Mouse (Mus musculus) hindbrain, embryonic 14.5 days (tissue): ENCODE measurements around the gene Dad1. TPM values are rescaled to one million over a fixed set of nuclear protein-coding genes. Genes with fewer than 3 reads are reported as not detected.

Source experiments
- ATAC-seq: fragments of 200-750 bp; cut with Nextera tagmentation; 2 replicates; pipeline ENCODE4 v1.8.0; 2017; ENCODE audit warnings: moderate number of reproducible peaks, mild to moderate bottlenecking, moderate TSS enrichment, moderate library complexity; ENCODE audit not compliant: low FRiP score
- DNase-seq: peaks from one replicate; pipeline ENCODE4 v3.0.0-alpha.2; 2015; ENCODE audit warnings: low spot score
- H3K27ac ChIP-seq: fragments of 300-500 bp; sonication (generic); 2 replicates; pipeline ENCODE4 v1.5.1; 2014; ENCODE audit warnings: mild to moderate bottlenecking, moderate library complexity
- H3K27me3 ChIP-seq: fragments of 300-500 bp; sonication (generic); 2 replicates; pipeline ENCODE4 v1.6.1; 2014; ENCODE audit warnings: mild to moderate bottlenecking, low read length, mixed read lengths; ENCODE audit not compliant: control insufficient read depth, insufficient read depth
- H3K36me3 ChIP-seq: fragments of 300-500 bp; sonication (generic); replicated peaks from 2 replicates; pipeline ENCODE4 v1.6.1; 2014; ENCODE audit not compliant: control insufficient read depth, insufficient read depth
- H3K4me1 ChIP-seq: fragments of 300-500 bp; sonication (generic); replicated peaks from 2 replicates; pipeline ENCODE4 v1.6.1; 2014; ENCODE audit warnings: antibody characterized with exemption, low read length, mixed read lengths; ENCODE audit not compliant: control insufficient read depth, insufficient read depth
- H3K4me2 ChIP-seq: fragments of 300-500 bp; sonication (generic); replicated peaks from 2 replicates; pipeline ENCODE4 v1.6.1; 2014; ENCODE audit warnings: mild to moderate bottlenecking, moderate library complexity
- H3K4me3 ChIP-seq: fragments of 300-500 bp; sonication (generic); replicated peaks from 2 replicates; pipeline ENCODE4 v1.5.1; 2014; ENCODE audit warnings: mild to moderate bottlenecking, low read length
- H3K9ac ChIP-seq: fragments of 300-500 bp; sonication (generic); 2 replicates; pipeline ENCODE4 v1.6.1; 2014
- H3K9me3 ChIP-seq: fragments of 300-500 bp; sonication (generic); 2 replicates; pipeline ENCODE4 v1.6.1; 2016; ENCODE audit warnings: low read length; ENCODE audit not compliant: control insufficient read depth
- WGBS: fragments of 180-500 bp; shearing (Covaris S2); extraction: QIAGEN DNeasy Blood & Tissue Kit; methylation state at CpG from one replicate; pipeline ENCODE4 v1.1.7; 2014; 5-methylcytosine and 5-hydroxymethylcytosine counted together
- polyA plus RNA-seq: library from polyadenylated mRNA; unstranded; fragments of >200 nt; fragmentation: Nextera tagmentation; extraction: Ambion mirVana; gene quantifications from 2 replicates; pipeline ENCODE4 v1.2.1, GENCODE M21; 2014

Gene Dad1
- polyA plus RNA-seq, 1 experiment from 2014 or later: 386 TPM

DNA sequence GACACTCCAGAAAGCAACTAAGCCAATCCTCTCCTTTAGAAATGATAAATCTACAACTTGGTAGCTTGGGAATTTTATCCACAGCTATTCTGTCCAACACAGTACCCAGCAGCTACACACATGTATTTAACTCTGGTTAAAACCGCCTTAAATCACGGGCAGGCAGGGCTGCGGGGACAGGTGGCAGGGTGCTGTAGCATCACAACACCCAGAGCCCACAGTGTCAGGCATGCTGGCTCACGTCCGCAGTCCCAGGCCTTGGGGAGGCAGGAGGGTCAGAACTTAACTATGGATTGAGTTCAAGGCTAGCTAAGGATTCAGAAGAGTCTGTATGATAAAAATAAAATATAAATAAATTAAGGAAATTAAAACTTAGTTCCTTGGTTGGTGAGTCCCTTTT lies 17.0 kb downstream of the Dad1 start:
- Histone ChIP-seq H3K27ac (no peak overlapping the region), H3K4me2 (no peak overlapping the region), H3K27me3 (no peaks in the 10 kb centered on the region), H3K9me3 (no peaks in the 10 kb centered on the region), H3K36me3 (peaks cover 28% of the 10 kb centered on the region), H3K4me1 (0 out of 2 replicates have a peak, but pooled peaks cover 3% of the 10 kb centered on the region), H3K4me3 (no peak overlapping the region), H3K9ac (no peak overlapping the region)
- 88% methylated on average over 5 of the region's 5 CpGs for WGBS
- ATAC-seq (no peak), DNase-seq (no peak)

DNA sequence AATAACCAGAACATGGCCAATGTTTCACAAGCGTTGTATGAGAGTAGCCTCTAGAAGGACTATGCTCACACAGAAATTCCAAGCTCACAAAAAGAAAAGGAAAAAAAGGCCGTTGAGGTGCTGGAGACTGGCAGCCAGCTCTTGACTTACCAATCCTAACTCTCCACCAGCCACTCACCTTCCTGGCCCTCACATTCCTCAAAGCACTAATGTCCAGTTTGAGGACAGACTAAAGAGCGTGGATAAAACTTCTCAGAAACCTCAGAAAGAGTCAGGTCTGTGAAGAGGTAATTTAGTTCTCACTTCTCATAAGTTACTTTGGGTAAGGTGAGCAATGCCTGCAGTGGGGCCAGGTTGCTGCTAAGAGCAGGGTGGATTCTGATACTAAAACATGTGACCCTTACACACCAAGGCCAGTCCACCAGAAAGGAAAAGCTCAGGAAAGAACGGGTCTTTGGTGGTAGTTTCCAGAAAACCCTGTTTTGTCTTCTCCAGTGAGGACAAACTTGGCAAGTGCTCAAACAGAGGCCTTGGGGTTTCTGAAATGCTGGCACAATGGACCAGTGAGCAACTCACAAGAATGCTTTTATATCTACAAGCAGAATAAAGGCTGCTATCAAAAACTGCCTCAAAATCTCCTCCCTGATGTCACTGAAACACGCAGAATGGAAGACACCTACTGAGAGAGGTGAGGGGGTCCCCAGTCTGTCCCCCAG lies 17.9 kb downstream of the Dad1 start:
- Histone ChIP-seq H3K27me3 (no peaks in the 10 kb centered on the region), H3K4me2 (no peak overlapping the region), H3K4me1 (0 out of 2 replicates have a peak, but pooled peaks cover 3% of the 10 kb centered on the region), H3K9ac (no peak overlapping the region), H3K9me3 (no peaks in the 10 kb centered on the region), H3K36me3 (peaks cover 19% of the 10 kb centered on the region), H3K27ac (no peak overlapping the region), H3K4me3 (no peak overlapping the region)
- ATAC-seq: no peak
- no peak for DNase-seq
- WGBS: 86% methylated on average over 5 of the region's 5 CpGs

DNA sequence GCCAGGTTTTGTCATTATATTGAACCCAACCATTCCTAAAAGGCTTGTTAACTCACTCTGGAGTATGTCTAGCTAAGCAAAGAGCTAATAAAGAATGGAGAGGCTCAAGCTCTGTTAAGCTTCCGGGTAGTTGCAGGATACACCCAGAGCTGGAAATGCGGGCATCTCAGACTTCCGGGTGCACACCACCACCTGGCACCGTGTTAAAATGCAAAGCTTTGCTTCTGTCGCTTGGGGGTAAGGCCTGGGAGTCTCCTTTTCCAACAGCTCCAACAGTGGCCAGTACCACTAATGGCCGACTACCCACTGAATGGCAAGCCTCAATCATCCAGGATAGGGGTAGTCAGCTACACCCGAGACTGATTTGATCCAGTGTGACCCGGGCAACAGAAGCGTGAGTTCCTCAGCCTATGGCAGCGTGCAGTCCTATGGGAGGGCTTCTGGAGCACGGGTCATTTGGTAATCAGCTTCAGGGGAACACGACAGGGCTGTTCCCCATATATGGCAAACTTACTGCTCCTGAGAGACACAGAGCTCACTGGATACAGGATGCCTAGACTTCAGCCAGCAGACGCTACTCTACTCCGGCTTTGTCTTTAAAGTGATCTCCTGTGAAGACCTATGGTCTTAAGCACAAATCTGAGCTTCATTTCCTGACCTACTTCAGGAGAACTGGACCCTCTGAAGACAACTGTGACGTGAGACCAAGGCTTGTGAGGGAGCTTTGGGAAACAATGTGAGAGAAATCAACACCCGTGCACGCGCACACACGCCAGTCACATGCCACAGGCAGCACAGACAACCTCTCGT lies 19.5 kb downstream of the Dad1 start:
- no peak overlapping the region for H3K9ac ChIP-seq
- H3K27me3 ChIP-seq: no peaks in the 10 kb centered on the region
- no peak overlapping the region for H3K4me3 ChIP-seq
- H3K36me3 ChIP-seq: peaks cover 13% of the 10 kb centered on the region
- no peaks in the 10 kb centered on the region for H3K9me3 ChIP-seq
- peaks cover 4% of the 10 kb centered on the region; the same call in 1 of the 2 replicates for H3K4me1 ChIP-seq
- no peak for DNase-seq
- no peak for ATAC-seq
- peak overlapping the region; percentile 15; the same call in 1 of the 2 replicates for H3K27ac ChIP-seq
- WGBS: 69% methylated on average over 20 of the region's 20 CpGs
- no peak overlapping the region for H3K4me2 ChIP-seq

- peak overlapping the region; percentile 74; the same call in 1 of the 2 replicates for H3K27ac ChIP-seq
- no peak overlapping the region for H3K4me2 ChIP-seq
- no peaks in the 10 kb centered on the region for H3K27me3 ChIP-seq
- H3K9ac ChIP-seq: no peak overlapping the region
- H3K36me3 ChIP-seq: peaks cover 13% of the 10 kb centered on the region
- no peaks in the 10 kb centered on the region for H3K9me3 ChIP-seq
- H3K4me3 ChIP-seq: no peak overlapping the region
- DNase-seq (no peak), ATAC-seq (no peak)
- WGBS: 74% methylated on average over 16 of the region's 16 CpGs
- H3K4me1 ChIP-seq: peaks cover 12% of the 10 kb centered on the region
Observed at GRCm38 (mm10) chr14:54233559-54234143, 20.3 kb downstream of the Dad1 start.

DNA sequence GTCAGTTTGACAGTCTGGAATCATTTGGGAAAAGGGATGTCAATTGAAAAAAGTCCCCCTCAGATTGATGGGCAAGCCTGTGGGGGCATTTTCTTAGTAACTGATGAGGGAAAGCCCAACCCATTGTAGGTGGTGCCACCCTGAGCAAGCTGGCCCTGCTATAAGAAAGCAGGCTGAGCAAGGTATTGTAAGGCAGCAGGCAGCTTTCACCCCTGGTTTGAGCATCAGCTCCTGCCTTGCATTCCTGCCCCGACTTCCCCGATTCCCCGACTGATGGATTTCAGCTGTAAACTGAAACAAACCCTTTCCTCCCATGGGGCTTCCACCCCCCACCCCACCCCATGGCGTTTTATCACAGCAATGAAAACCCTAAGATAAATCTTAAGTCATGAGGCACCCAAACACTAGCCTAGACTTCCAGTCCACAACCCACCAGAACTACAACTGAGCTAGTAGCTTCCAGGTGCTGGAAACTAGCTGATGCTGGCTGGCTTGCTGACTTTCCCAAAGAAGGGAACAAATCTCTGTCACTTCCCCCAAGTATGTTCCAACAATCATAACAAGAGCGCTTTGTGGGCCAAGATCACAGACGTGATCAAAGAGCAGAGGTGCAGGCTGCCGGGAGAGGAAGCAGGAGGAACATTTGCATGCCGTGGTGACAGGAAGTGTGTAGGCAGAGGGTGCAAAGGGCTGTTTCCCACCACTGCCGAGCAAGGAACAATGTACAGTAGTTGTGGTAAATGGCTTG lies 20.9 kb downstream of the Dad1 start:
- Histone ChIP-seq H3K9ac (no peak overlapping the region), H3K36me3 (peaks cover 13% of the 10 kb centered on the region), H3K9me3 (no peaks in the 10 kb centered on the region), H3K27ac (peak overlapping the region; percentile 74), H3K27me3 (no peaks in the 10 kb centered on the region), H3K4me1 (peaks cover 18% of the 10 kb centered on the region), H3K4me2 (no peak overlapping the region), H3K4me3 (no peak overlapping the region)
- DNase-seq: no peak
- no peak for ATAC-seq
- WGBS: 42% methylated on average over 9 of the region's 9 CpGs

GRCm38 (mm10) chr14:54232143-54232542 lies 21.8 kb downstream of the Dad1 start:
- Histone ChIP-seq H3K27ac (peak overlapping the region; percentile 54; the same call in 1 of the 2 replicates), H3K9me3 (no peaks in the 10 kb centered on the region), H3K4me1 (peaks cover 18% of the 10 kb centered on the region), H3K9ac (no peak overlapping the region), H3K27me3 (no peaks in the 10 kb centered on the region), H3K4me3 (no peak overlapping the region), H3K36me3 (peaks cover 13% of the 10 kb centered on the region), H3K4me2 (no peak overlapping the region)
- no peak for DNase-seq
- 43% methylated on average over 9 of the region's 9 CpGs for WGBS
- ATAC-seq: no peak

DNA sequence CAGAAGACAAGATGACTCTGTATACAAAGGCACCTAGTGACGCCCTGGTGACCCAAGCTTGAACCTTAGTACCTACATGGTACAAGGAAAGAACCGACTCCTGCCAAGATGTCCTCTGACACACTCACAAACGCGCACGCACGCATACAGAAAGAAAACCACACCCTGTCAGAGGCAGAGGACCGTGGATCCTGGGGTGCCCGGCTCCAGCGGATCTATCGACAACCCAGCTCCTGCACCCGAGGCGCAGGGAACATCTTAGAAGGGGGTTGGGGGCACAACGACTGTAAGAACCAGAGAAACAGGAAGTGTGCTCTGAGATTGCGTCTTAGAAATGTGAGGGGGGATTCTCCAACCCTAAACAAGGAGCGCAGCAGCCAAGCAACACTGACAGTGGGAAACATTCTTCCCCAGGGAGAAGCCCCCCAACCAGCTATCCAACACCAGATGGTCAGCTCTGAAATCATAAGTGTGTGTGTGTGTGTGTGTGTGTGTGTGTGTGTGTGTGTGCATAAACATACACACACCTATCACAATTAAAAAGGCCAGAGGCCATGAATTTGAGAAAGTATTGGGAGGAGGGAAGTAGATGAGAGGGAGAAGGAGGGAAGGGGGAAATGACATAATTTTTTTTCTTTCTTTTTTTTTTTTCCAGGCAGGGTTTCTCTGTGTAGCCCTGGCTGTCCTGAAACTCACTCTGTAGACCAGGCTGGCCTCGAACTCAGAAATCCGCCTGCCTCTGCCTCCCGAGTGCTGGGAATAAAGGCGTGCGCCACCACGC lies 22.5 kb downstream of the Dad1 start:
- DNase-seq (no peak), ATAC-seq (no peak)
- Histone ChIP-seq H3K4me3 (no peak overlapping the region), H3K9ac (no peak overlapping the region), H3K9me3 (no peaks in the 10 kb centered on the region), H3K27ac (no peak overlapping the region), H3K4me1 (peaks cover 18% of the 10 kb centered on the region), H3K27me3 (no peaks in the 10 kb centered on the region), H3K4me2 (no peak overlapping the region), H3K36me3 (peaks cover 13% of the 10 kb centered on the region)
- 84% methylated on average over 20 of the region's 21 CpGs for WGBS

- H3K4me1 ChIP-seq: peaks cover 20% of the 10 kb centered on the region
- no peaks in the 10 kb centered on the region for H3K9me3 ChIP-seq
- no peak overlapping the region for H3K4me3 ChIP-seq
- no peak overlapping the region for H3K9ac ChIP-seq
- no peaks in the 10 kb centered on the region for H3K27me3 ChIP-seq
- DNase-seq (no peak), ATAC-seq (no peak)
- H3K27ac ChIP-seq: no peak overlapping the region
- no peak overlapping the region for H3K4me2 ChIP-seq
- 80% methylated on average over 14 of the region's 14 CpGs for WGBS
- peaks cover 13% of the 10 kb centered on the region for H3K36me3 ChIP-seq
Observed at GRCm38 (mm10) chr14:54230638-54231150, 23.2 kb downstream of the Dad1 start.
